Mouse (Mus musculus): Measurements from ENCODE around the gene Itpr3. TPM values are rescaled to one million over a fixed set of nuclear protein-coding genes. Genes with fewer than 3 reads are reported as not detected.

Gene Itpr3
- polyA plus RNA-seq, 1 experiment: 12.5 TPM

DNA sequence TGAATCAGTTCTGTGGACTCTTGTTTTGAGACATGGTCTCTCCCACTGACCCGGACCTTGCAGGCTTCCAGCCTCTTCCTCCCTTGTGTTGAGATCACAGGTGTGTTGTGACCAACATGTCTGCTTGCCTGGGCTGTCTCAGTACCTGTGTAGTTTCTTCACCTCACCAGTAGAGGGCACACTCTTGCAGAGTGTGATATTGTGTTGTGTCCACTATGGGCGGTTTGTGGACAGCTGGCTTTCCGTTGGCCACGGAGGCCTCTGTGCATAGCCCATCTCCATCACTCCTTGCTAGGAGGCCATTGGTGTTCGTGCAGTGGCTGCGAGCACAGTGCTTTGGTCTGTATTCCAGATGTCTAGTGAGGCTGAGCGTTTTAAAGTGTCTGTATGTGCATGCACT is 20.0 kb downstream of the Itpr3 start:
- Histone ChIP-seq H3K4me1 (ENCODE audit: control insufficient read depth, insufficient read depth, low read length) (no peaks in the 10 kb centered on the region; the same call in 1 of the 2 replicates), H3K27ac (ENCODE audit: control insufficient read depth, insufficient read depth, low read depth, low read length, poor library complexity) (no peak overlapping the region), H3K4me3 (replicated peaks; ENCODE audit: control insufficient read depth, low read depth, low read length) (no peak overlapping the region)
- WGBS: 82% methylated on average over 7 of the region's 7 CpGs
- TF ChIP-seq CTCF (IDR thresholded peaks at IDR 0.05; ENCODE audit: control insufficient read depth, insufficient read depth, low read length) (peak; percentile 40; the same call in 1 of the 2 replicates), POLR2A (IDR thresholded peaks at IDR 0.05; ENCODE audit: borderline replicate concordance, control insufficient read depth, low read depth, low read length) (no peak)

DNA sequence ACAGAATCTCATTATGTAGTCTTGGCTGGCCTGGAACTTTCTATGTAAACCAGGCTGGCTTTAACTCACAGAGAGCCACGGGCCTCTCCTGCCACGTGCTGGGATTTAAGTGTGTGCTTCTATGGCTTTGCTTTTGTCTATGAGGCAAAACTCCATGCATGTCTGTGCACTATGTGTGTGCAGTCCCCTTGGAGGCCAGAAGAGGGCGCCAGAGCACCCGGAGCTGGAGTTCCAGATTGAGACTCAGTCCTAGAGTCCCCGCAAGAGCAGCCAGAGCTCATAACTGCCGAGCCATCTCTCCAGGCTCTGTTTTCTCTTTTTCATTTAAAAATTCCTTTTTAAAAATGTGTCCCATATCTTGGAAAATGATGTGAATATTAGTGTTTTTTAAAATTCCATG is 20.8 kb downstream of the Itpr3 start:
- WGBS: 84% methylated on average over 6 of the region's 6 CpGs
- TF ChIP-seq POLR2A (IDR thresholded peaks at IDR 0.05; ENCODE audit: borderline replicate concordance, control insufficient read depth, low read depth, low read length) (no peak), CTCF (IDR thresholded peaks at IDR 0.05; ENCODE audit: control insufficient read depth, insufficient read depth, low read length) (peak; percentile 49)

DNA sequence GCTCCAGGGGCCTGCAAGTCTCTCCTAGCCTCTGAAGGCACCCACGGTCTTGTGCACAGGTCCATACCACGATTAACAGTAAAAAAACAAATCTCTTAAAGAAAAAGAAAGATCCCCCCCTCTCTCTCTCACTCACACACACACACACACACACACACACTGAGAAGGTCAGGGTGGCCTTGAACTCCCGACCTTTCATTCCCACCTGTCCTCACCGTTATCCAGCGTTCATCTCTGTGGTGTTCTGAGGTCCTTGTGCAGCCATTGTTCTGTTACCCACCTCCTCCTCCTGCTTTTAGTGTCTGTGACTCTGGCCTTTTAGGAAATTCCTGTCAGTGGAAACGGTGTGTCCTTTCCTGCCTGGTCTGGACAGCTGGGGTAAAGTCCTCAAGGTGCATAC is 21.4 kb downstream of the Itpr3 start:
- H3K27ac ChIP-seq (ENCODE audit: control insufficient read depth, insufficient read depth, low read depth, low read length, poor library complexity): no peak overlapping the region
- TF ChIP-seq POLR2A (IDR thresholded peaks at IDR 0.05; ENCODE audit: borderline replicate concordance, control insufficient read depth, low read depth, low read length) (no peak), CTCF (IDR thresholded peaks at IDR 0.05; ENCODE audit: control insufficient read depth, insufficient read depth, low read length) (no peak)

More for the DNA sequence above, 20.8 kb downstream of the Itpr3 start:
- Histone ChIP-seq H3K4me3 (replicated peaks; ENCODE audit: control insufficient read depth, low read depth, low read length) (no peak overlapping the region), H3K27ac (ENCODE audit: control insufficient read depth, insufficient read depth, low read depth, low read length, poor library complexity) (no peak overlapping the region), H3K4me1 (ENCODE audit: control insufficient read depth, insufficient read depth, low read length) (no peaks in the 10 kb centered on the region; the same call in 1 of the 2 replicates)

DNA sequence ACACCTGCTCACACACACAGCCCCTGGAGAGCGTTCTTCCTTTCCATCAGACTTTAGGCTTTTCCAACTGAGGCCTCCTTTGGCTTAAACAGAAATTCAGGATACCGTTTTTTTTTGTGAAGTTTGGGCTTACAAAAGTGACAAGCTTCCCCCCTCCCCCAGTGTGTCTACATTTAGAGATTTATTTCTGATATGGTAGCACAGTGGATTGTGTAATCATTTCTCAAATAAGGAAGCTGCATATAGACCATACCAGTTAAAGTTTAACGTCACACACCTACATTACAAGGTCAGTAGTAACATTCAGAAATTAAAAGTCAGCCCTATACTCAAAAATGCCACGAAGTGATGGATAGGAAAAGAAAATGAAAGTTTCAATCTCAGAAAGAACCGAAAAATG is 24.8 kb downstream of the Itpr3 start:
- Histone ChIP-seq H3K27ac (ENCODE audit: control insufficient read depth, insufficient read depth, low read depth, low read length, poor library complexity) (peak overlapping the region; percentile 9; the same call in 1 of the 2 replicates), H3K4me1 (ENCODE audit: control insufficient read depth, insufficient read depth, low read length) (peaks cover 6% of the 10 kb centered on the region; the same call in 1 of the 2 replicates), H3K4me3 (replicated peaks; ENCODE audit: control insufficient read depth, low read depth, low read length) (no peak overlapping the region)
- no peak for TF ChIP-seq POLR2A (IDR thresholded peaks at IDR 0.05; ENCODE audit: borderline replicate concordance, control insufficient read depth, low read depth, low read length)
- no peak for TF ChIP-seq CTCF (IDR thresholded peaks at IDR 0.05; ENCODE audit: control insufficient read depth, insufficient read depth, low read length)
- 39% methylated on average over 5 of the region's 5 CpGs for WGBS

More for the DNA sequence above, 21.4 kb downstream of the Itpr3 start:
- WGBS: 87% methylated on average over 6 of the region's 6 CpGs
- H3K4me3 ChIP-seq (replicated peaks; ENCODE audit: control insufficient read depth, low read depth, low read length): no peak overlapping the region
- H3K4me1 ChIP-seq (ENCODE audit: control insufficient read depth, insufficient read depth, low read length): peaks cover 3% of the 10 kb centered on the region; the same call in 1 of the 2 replicates

DNA sequence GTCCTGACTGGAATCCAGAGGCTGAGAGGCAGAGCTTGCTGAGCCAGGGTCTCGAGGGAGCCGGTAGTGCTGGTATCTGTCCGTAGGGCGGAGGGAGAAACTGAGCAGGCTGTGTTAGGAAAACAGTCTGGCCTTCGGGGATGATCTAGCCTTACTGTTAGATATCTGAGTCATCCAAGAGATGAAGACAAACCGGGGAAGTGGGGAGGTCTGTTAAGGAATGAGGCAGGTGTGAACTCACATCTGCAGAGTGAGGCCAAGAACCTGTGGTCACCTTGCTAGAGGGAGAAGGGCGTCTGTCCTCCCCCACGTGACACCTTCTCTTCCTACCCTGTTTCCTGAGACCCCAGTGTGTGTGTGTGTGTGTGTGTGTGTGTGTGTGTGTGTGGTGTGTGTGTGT is 25.7 kb downstream of the Itpr3 start:
- peak overlapping the region; percentile 22; the same call in 1 of the 2 replicates for H3K27ac ChIP-seq (ENCODE audit: control insufficient read depth, insufficient read depth, low read depth, low read length, poor library complexity)
- TF ChIP-seq CTCF (IDR thresholded peaks at IDR 0.05; ENCODE audit: control insufficient read depth, insufficient read depth, low read length) (no peak), POLR2A (IDR thresholded peaks at IDR 0.05; ENCODE audit: borderline replicate concordance, control insufficient read depth, low read depth, low read length) (no peak)
- 52% methylated on average over 8 of the region's 8 CpGs for WGBS
- H3K4me1 ChIP-seq (ENCODE audit: control insufficient read depth, insufficient read depth, low read length): peaks cover 6% of the 10 kb centered on the region; the same call in 1 of the 2 replicates
- no peak overlapping the region for H3K4me3 ChIP-seq (replicated peaks; ENCODE audit: control insufficient read depth, low read depth, low read length)

DNA sequence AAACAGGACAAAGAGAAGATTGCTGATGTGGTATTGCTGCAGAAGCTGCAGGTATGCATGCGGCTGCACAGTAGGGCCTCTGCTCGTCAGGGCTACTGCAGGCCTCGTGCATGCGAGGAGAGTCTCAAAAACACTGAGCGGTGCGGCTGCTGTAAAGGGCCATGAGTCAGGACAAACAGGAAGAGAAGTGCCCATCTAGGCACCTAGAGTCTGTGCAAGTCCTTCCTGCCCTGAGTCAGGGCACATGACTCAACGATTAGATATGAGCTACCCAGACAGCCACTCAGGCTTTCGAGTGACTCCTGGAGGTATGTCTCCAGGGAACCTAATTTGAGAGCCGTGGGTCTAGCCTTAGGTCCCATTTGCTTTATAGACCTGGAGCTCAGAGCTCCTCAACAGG is 26.5 kb downstream of the Itpr3 start:
- Histone ChIP-seq H3K27ac (ENCODE audit: control insufficient read depth, insufficient read depth, low read depth, low read length, poor library complexity) (peak overlapping the region; percentile 45; the same call in 1 of the 2 replicates), H3K4me3 (replicated peaks; ENCODE audit: control insufficient read depth, low read depth, low read length) (no peak overlapping the region), H3K4me1 (ENCODE audit: control insufficient read depth, insufficient read depth, low read length) (peaks cover 6% of the 10 kb centered on the region; the same call in 1 of the 2 replicates)
- no peak for TF ChIP-seq CTCF (IDR thresholded peaks at IDR 0.05; ENCODE audit: control insufficient read depth, insufficient read depth, low read length)
- no peak for TF ChIP-seq POLR2A (IDR thresholded peaks at IDR 0.05; ENCODE audit: borderline replicate concordance, control insufficient read depth, low read depth, low read length)
- WGBS: 13% methylated on average over 9 of the region's 9 CpGs

DNA sequence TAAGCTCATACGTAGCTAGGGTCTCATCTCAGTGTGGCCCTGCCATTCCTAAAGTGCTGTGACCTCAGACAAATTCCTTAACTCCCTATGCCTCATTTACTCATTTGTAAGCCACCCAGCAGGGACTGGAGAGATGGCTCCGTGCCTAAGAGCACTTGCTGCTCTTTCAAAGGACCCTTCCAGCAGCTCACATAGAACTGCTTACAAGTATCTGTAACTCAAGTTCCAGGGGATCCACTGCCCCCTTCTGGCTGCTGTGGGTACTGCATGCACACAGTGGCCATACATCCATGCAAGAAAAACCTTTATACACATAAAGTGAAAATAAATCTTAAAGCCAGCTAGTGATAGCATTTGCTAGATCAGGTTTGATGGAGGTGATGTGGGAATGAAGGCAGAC is 28.6 kb downstream of the Itpr3 start:
- WGBS: 82% methylated on average over 2 of the region's 2 CpGs
- Histone ChIP-seq H3K4me1 (ENCODE audit: control insufficient read depth, insufficient read depth, low read length) (peaks cover 6% of the 10 kb centered on the region; the same call in 1 of the 2 replicates), H3K4me3 (replicated peaks; ENCODE audit: control insufficient read depth, low read depth, low read length) (no peak overlapping the region), H3K27ac (ENCODE audit: control insufficient read depth, insufficient read depth, low read depth, low read length, poor library complexity) (no peak overlapping the region)
- TF ChIP-seq CTCF (IDR thresholded peaks at IDR 0.05; ENCODE audit: control insufficient read depth, insufficient read depth, low read length) (peak; percentile 81), POLR2A (IDR thresholded peaks at IDR 0.05; ENCODE audit: borderline replicate concordance, control insufficient read depth, low read depth, low read length) (no peak)

DNA sequence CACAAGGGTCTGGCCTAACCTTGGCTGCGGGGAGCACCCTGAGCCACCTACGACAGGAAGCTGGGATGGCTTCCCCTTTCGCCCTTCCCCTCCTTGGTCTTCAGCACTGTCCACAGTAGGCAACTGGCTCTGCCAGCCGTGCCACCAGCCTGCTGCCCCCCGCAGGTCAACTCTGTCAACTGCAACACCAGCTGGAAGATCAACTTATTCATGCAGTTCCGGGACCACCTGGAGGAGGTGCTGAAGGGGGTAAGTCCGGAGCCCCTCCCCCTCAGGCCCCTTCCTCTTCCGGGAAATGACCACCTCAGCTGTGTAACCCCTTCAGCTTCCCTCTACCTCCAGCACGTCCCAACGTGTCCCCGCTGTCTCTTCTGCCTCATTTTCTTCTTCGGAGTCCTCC is 30.3 kb downstream of the Itpr3 start:
- no peak overlapping the region for H3K27ac ChIP-seq (ENCODE audit: control insufficient read depth, insufficient read depth, low read depth, low read length, poor library complexity)
- H3K4me3 ChIP-seq (replicated peaks; ENCODE audit: control insufficient read depth, low read depth, low read length): no peak overlapping the region
- peaks cover 6% of the 10 kb centered on the region; the same call in 1 of the 2 replicates for H3K4me1 ChIP-seq (ENCODE audit: control insufficient read depth, insufficient read depth, low read length)
- 65% methylated on average over 12 of the region's 12 CpGs for WGBS
- TF ChIP-seq POLR2A (IDR thresholded peaks at IDR 0.05; ENCODE audit: borderline replicate concordance, control insufficient read depth, low read depth, low read length): no peak
- TF ChIP-seq CTCF (IDR thresholded peaks at IDR 0.05; ENCODE audit: control insufficient read depth, insufficient read depth, low read length): peak; percentile 70

DNA sequence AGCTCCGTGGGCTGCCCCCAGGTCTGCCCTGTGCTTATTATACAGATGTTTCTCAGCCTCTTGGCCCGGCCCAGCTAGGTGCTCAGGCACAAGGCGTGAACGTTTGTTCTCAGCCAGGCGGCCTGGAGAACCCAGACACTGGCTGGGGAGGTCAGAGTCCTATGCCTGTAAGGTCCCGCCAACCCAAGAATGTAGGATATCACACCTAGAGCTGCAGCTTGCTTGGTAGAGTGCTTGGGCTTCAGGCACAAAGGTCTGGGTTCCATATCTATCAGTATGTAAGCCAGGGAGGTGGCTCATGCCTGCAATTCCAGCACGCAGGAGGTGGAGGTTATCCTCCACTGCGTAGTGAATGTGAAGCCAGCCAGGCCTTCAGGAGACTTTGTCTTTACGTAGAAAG is 33.0 kb downstream of the Itpr3 start:
- TF ChIP-seq POLR2A (IDR thresholded peaks at IDR 0.05; ENCODE audit: borderline replicate concordance, control insufficient read depth, low read depth, low read length) (no peak), CTCF (IDR thresholded peaks at IDR 0.05; ENCODE audit: control insufficient read depth, insufficient read depth, low read length) (no peak)

More for the DNA sequence above, 33.0 kb downstream of the Itpr3 start:
- H3K4me1 ChIP-seq (ENCODE audit: control insufficient read depth, insufficient read depth, low read length): peaks cover under 1% of the 10 kb centered on the region; the same call in 1 of the 2 replicates
- 84% methylated on average over 9 of the region's 9 CpGs for WGBS
- H3K4me3 ChIP-seq (replicated peaks; ENCODE audit: control insufficient read depth, low read depth, low read length): no peak overlapping the region
- no peak overlapping the region for H3K27ac ChIP-seq (ENCODE audit: control insufficient read depth, insufficient read depth, low read depth, low read length, poor library complexity)

Measured in bone marrow, adult 2 months (tissue).